Mouse (Mus musculus): ENCODE data around the gene Prpf18. TPM values are rescaled to one million over a fixed set of nuclear protein-coding genes. Genes with fewer than 3 reads are reported as not detected.

Prpf18 gene
- total RNA-seq, 2 experiments from 2014 or later = 52.9 to 60.2 TPM

- DNase-seq (ENCODE audit: low spot score in 2 of 2) = no peak
Measured at GRCm38 (mm10) chr2:4578291-4578690, 73.6 kb downstream of the Prpf18 start.

GRCm38 (mm10) chr2:4575975-4576374 lies 75.9 kb downstream of the Prpf18 start:
- DNase-seq (ENCODE audit: low spot score in 2 of 2) = no peak

GRCm38 (mm10) chr2:4575163-4575562 lies 76.8 kb downstream of the Prpf18 start:
- DNase-seq (ENCODE audit: low spot score in 2 of 2) = no peak

- no peak for DNase-seq (ENCODE audit: low spot score in 2 of 2)
Measured at GRCm38 (mm10) chr2:4574251-4574650, 77.7 kb downstream of the Prpf18 start.

GRCm38 (mm10) chr2:4573386-4573785 lies 78.5 kb downstream of the Prpf18 start:
- no peak for DNase-seq (ENCODE audit: low spot score in 2 of 2)

- DNase-seq (ENCODE audit: low spot score in 2 of 2) = no peak
Measured at GRCm38 (mm10) chr2:4572498-4573263, 79.2 kb downstream of the Prpf18 start.

Other genes with a start within 250 kb of the Prpf18 start
- gene Bend7, start 65.7 kb upstream of the Prpf18 start, total RNA-seq (2021) = 1 to 10 TPM; 2.6 to 2.7 TPM
- gene Sephs1, start 229.5 kb upstream of the Prpf18 start, total RNA-seq (2021) = 10 to 100 TPM; 20.6 to 21.3 TPM

Data from left cerebral cortex, adult 18-20 months (tissue).